Mouse (Mus musculus) cerebellum, adult 2 months (tissue): Measurements from ENCODE around the gene Wwc2. TPM values are rescaled to one million over a fixed set of nuclear protein-coding genes. Genes with fewer than 3 reads are reported as not detected.

Experiments
- DNase-seq, 2 experiments: peaks; one replicate each; pipeline ENCODE4 v3.0.0; 2021
- H3K27ac ChIP-seq: fragments of 200-500 bp; 2 replicates; pipeline ENCODE4 v1.5.1; 2012; ENCODE audit warnings: low read length, control low read depth, inconsistent platforms; ENCODE audit not compliant: insufficient read depth
- H3K27me3 ChIP-seq: fragments of 200-500 bp; 2 replicates; pipeline ENCODE4 v1.6.1; 2012; ENCODE audit warnings: inconsistent platforms, mild to moderate bottlenecking, low read length, moderate library complexity; ENCODE audit not compliant: control insufficient read depth, insufficient read depth
- H3K4me1 ChIP-seq: fragments of 200-500 bp; 2 replicates; pipeline ENCODE4 v1.6.1; 2011; ENCODE audit warnings: low read length; ENCODE audit not compliant: control insufficient read depth, insufficient read depth
- H3K4me3 ChIP-seq: fragments of 200-500 bp; replicated peaks from 2 replicates; pipeline ENCODE3; 2011; ENCODE audit warnings: mild to moderate bottlenecking, low read depth, low read length, control low read depth; ENCODE audit not compliant: insufficient read depth
- CTCF ChIP-seq: fragments of 200-500 bp; IDR thresholded peaks from 2 replicates; pipeline ENCODE4 v1.5.1; 2011; ENCODE audit warnings: low read depth, mild to moderate bottlenecking, control low read depth, low read length, moderate library complexity, borderline replicate concordance; ENCODE audit not compliant: insufficient read depth
- POLR2A ChIP-seq: fragments of 200-500 bp; IDR thresholded peaks from 2 replicates; pipeline ENCODE4 v1.6.1; 2011; ENCODE audit warnings: low read length, control low read depth, borderline replicate concordance; ENCODE audit not compliant: insufficient read depth
- WGBS: fragments of 180-500 bp; shearing (Covaris S2); methylation state at CpG from one replicate; pipeline ENCODE4 v1.1.7; 2018; 5-methylcytosine and 5-hydroxymethylcytosine counted together
- polyA plus RNA-seq: library from polyadenylated mRNA; depleted of rRNA; stranded (reverse); fragments of >200 nt; gene quantifications from 2 replicates; pipeline ENCODE4 v1.2.3, GENCODE M21; 2012

Gene Wwc2
- polyA plus RNA-seq, 1 experiment, result 6.3 TPM

GRCm38 (mm10) chr8:47933087-47933486, 57.6 kb downstream of the Wwc2 start:
- Histone ChIP-seq H3K27me3 (no peaks in the 10 kb centered on the region), H3K4me1 (no peaks in the 10 kb centered on the region), H3K4me3 (no peak overlapping the region), H3K27ac (no peak overlapping the region)
- no peak for DNase-seq
- TF ChIP-seq CTCF, result no peak
- 91% methylated on average over 3 of the region's 3 CpGs for WGBS

DNA sequence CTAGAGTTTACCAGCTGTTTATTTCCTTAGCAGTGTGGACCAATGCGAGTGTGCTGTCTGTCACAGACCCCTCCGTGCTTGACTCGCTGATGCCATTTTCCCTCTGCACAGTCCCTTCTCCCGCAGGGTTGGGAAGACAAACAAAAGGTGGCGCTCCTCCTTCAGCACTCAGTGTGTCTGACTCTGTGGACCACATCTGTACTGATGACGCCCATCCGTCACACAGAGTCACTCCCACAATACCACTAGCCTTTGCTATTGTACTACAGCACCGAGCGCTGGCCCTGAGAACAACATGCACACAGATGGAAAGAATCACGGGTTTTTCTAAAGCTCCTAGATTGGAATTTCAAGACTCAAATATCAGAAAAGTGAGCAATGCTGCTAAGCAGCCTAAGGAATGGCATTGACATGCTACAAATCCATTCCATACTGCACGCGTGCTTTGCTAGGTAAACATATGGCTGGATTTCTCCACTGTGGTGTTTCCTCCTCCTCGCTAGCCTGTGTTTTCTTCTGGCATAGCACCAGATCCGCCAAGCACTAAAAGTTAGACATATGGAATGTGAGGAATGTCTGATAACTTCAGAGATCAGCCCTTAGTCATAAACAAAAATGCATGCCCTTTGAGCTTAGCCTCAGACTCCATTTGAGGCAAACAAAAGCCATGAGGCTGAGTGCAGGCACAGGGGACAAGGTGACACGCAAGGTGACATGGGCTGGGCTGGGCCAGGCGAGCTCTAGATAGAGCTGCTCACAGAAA, 58.5 kb downstream of the Wwc2 start:
- WGBS, result 51% methylated on average over 16 of the region's 16 CpGs
- DNase-seq, result no peak
- Histone ChIP-seq H3K27ac (no peak overlapping the region), H3K27me3 (no peaks in the 10 kb centered on the region), H3K4me3 (no peak overlapping the region), H3K4me1 (no peaks in the 10 kb centered on the region)
- no peak for TF ChIP-seq POLR2A
- no peak for TF ChIP-seq CTCF

DNA sequence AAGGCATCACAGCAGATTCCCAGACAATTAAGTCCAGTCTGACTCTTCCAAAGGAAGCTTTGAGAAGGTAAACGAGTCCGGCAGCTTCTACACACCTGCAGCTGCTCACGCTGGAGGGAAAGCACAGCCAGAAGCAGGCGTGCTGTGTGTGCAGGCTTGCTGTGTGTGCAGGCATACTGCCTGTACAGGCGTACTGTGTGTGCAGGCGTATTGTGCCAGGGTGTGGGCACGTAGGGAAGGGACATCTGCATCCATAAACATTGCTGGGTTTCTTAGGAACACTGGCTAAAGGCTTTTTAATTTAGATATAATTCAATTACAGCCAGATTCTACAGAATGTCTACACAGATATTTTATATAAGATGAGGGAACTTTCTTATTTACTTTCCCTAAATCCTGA, 59.4 kb downstream of the Wwc2 start:
- no peak for DNase-seq
- Histone ChIP-seq H3K4me3 (no peak overlapping the region), H3K27me3 (no peaks in the 10 kb centered on the region), H3K27ac (no peak overlapping the region), H3K4me1 (no peaks in the 10 kb centered on the region)
- TF ChIP-seq CTCF (no peak), POLR2A (no peak)
- 85% methylated on average over 7 of the region's 7 CpGs for WGBS

GRCm38 (mm10) chr8:47929615-47930014, 61.1 kb downstream of the Wwc2 start:
- no peak overlapping the region for H3K27ac ChIP-seq
- no peaks in the 10 kb centered on the region for H3K27me3 ChIP-seq
- WGBS, result 92% methylated on average over 12 of the region's 12 CpGs
- TF ChIP-seq CTCF (no peak), POLR2A (no peak)
- no peak for DNase-seq
- no peak overlapping the region for H3K4me3 ChIP-seq
- H3K4me1 ChIP-seq, result no peaks in the 10 kb centered on the region

DNA sequence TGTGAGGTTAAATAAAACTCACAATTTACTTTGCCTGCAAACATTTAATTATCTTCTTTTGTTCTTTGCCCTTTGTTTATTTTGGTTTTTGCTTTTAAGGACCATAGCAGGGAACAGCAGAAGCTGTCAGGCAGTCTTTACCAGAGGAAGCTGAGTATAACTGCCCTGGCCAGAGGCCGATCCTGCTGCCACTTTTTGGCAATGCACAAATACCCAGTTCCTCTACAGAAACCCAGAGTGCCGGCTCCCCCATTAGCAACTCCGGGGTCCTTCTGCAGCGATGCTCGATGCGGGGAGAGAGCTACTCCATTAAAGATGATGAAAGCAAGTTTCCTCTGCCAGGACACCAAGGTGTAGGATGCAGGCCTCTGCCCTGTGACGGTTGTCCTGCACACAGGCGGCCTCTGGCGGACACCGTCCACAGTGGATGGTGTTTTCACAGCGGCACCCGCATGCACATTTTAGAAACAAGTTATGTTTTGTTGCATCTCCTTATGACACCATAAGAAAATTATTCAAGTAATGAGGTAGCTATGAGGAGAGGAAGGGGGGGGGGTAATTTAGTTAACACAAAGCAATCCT, 62.0 kb downstream of the Wwc2 start:
- WGBS, result 76% methylated on average over 12 of the region's 12 CpGs
- H3K27me3 ChIP-seq, result no peaks in the 10 kb centered on the region
- H3K4me1 ChIP-seq, result no peaks in the 10 kb centered on the region
- H3K27ac ChIP-seq, result no peak overlapping the region
- no peak for DNase-seq
- H3K4me3 ChIP-seq, result no peak overlapping the region
- TF ChIP-seq POLR2A (no peak), CTCF (no peak)

GRCm38 (mm10) chr8:47924921-47925320, 65.8 kb downstream of the Wwc2 start:
- 79% methylated on average over 6 of the region's 6 CpGs for WGBS
- no peak for DNase-seq
- no peaks in the 10 kb centered on the region for H3K27me3 ChIP-seq
- H3K4me3 ChIP-seq, result no peak overlapping the region
- no peak overlapping the region for H3K27ac ChIP-seq
- TF ChIP-seq CTCF (no peak), POLR2A (no peak)
- no peaks in the 10 kb centered on the region for H3K4me1 ChIP-seq

DNA sequence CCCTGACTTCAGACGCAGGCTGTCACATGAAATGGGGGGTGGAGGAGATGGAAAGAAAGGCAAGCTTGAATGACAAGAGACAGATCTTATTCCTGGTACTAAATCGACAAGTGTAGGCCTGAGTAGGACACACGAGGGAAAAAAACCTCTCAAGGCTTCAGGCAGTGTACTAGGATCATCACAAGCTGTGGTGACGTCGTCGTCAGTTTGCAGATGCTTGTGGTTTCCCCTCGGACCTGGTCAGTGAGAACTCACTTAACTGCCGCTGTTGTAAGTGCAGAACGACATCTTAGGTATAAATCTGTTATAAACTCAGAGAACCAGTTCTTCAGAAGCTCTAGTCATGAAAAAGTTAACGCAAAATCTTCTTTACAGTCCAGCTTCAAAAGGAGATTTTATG, 67.9 kb downstream of the Wwc2 start:
- Histone ChIP-seq H3K27me3 (no peaks in the 10 kb centered on the region), H3K27ac (no peak overlapping the region), H3K4me1 (no peaks in the 10 kb centered on the region), H3K4me3 (no peak overlapping the region)
- WGBS, result 76% methylated on average over 10 of the region's 10 CpGs
- TF ChIP-seq CTCF (no peak), POLR2A (no peak)
- no peak for DNase-seq

DNA sequence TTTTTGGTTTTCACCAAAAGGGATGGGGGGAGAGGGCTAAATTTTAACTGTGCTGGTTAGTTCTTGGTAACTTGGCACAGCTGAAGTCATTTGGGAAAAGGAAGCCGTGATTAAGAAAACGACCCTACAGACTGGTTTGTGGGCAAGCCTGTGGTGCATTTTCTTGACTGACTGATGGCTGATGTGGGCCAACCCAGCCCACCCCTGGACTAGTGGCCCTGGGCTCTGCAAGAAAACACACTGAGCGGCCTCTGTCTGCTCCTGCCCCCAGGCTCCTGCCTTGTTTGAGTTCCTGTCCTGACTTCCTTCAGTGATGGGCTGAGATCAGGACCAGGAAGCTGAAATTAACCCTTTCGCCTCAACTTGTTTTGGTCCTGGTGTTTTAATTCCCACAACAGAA, 68.7 kb downstream of the Wwc2 start:
- no peaks in the 10 kb centered on the region for H3K27me3 ChIP-seq
- no peak overlapping the region for H3K4me3 ChIP-seq
- H3K27ac ChIP-seq, result no peak overlapping the region
- H3K4me1 ChIP-seq, result no peaks in the 10 kb centered on the region
- no peak for DNase-seq
- TF ChIP-seq POLR2A (no peak), CTCF (no peak)
- 63% methylated on average over 4 of the region's 4 CpGs for WGBS
